Mouse (Mus musculus) spleen, adult 2 months (tissue): ENCODE results near the gene Ctdspl.
A peak's percentile ranks its signal among the peaks of the same experiment; 100 is the strongest.

ENCODE experiments used
- CTCF ChIP-seq: fragments of 200-500 bp; IDR thresholded peaks from 2 replicates; pipeline ENCODE4 v1.5.1; 2011; ENCODE audit warnings: mild to moderate bottlenecking, inconsistent platforms; ENCODE audit not compliant: insufficient read depth, insufficient read length, insufficient replicate concordance; ENCODE audit errors: extremely low read depth
- POLR2A ChIP-seq: fragments of 200-500 bp; IDR thresholded peaks from 2 replicates; pipeline ENCODE4 v1.6.1; 2011; ENCODE audit warnings: low read depth, low read length, inconsistent platforms

- TF ChIP-seq POLR2A (no peak), CTCF (peak; percentile 7; the same call in 1 of the 2 replicates)
These were observed 38.5 kb upstream of the Ctdspl start for GRCm38 (mm10) chr9:118887734-118888133.
